Mouse (Mus musculus) ovary, postnatal 36 days (tissue): ENCODE measurements around the gene Sntn.

Source experiments
- DNase-seq: peaks from one replicate; pipeline ENCODE4 v3.0.0; 2022; ENCODE audit warnings: low spot score, mixed read lengths

Sntn gene

DNA sequence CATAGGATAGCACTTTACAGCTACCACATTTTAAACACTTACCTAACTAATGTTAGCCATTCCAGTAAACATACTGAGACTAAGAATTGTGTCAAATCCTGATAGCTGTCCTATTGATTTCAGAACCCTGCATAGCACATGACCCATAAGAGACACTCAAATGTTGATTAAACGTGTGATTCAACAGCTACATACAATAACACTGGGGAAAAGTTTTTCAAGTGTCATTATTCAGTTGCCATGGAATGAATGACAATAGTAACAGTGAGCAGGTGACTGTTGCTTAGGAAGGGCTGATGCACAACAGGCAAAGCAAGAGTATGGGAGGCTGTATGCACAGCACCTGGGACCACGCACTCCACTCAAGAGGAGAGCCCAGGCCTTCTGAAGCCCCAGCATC lies at the start of gene Sntn:
TSS of gene Sntn (plus strand) at position 301 of the 400 bp plus-strand sequence.
- DNase-seq = no peak

DNA sequence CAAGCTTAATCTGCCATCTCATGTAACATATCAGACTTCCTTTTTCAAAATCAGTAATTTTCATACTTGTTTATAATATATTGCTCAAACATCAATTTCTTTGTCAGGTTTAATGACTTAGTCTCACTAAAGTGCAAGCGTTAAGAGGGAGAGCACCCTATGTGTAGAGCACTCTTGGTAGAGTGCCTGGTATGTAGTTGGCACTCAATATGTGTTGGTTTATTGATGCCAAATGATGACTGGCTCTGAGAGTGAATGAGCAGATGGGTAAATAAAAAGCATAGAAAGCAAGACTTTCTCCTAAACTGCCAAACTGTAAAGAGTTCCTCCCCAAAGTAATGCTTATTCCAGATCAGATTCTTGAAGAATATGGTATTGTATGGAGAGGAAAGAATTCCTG lies 20.8 kb upstream of the Sntn start:
- DNase-seq = no peak

- no peak for DNase-seq
These were observed 19.6 kb upstream of the Sntn start for GRCm38 (mm10) chr14:13651039-13651438.

- no peak for DNase-seq
These were observed 19.0 kb upstream of the Sntn start for GRCm38 (mm10) chr14:13651541-13652298.

- DNase-seq = no peak
These were observed 16.0 kb downstream of the Sntn start for GRCm38 (mm10) chr14:13686716-13687115.

DNA sequence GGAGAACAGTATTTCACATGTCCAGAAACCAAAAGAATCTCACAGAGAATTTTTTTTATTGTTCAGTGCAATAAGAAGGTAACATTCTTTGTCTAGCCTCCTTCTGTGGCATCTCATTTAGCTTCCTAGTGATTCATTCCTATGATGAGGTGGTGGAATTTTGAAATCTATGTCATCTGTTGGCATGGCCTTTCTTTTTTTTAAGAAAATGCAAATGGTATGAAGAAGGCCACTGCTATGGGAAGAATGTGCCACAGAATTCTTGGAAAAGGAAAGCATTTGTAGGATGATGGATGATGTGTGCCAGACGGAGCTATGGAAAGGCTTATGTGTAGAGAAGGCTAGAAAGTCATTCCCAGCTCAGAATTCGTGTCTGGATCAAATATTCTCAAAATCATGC lies 19.8 kb downstream of the Sntn start:
- no peak for DNase-seq

DNA sequence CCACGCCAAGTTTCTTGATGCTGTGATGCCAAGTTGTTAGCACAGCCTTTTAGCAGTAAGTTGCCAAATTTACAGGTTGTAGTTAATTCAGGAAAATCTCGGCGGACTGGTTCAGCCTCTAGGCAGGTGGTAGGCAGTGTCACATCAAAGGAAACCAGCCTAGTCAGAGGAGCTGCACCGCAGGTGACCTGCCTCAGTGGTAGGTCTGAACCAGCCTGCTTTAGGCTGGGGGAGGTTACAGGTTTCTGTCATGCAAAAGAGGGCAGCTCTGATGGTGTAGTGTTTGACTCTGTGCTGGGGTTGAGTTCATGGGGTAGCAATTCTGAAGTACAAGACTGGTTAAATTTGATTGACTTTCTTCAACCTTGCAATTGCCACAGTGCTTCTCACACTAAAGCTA lies 61.6 kb downstream of the Sntn start:
- no peak for DNase-seq
